Mouse (Mus musculus): ENCODE results near the gene Zfp600.
A peak's percentile ranks its signal among the peaks of the same experiment; 100 is the strongest.
"Not testable (repeated sequence)": the region's sequence is repeated elsewhere in the genome, so short reads cannot be mapped to it uniquely, and the experiment has no call there.

The Zfp600 gene

GRCm38 (mm10) chr4:146156524-146156923 lies at the start of gene Zfp600:
TSS of gene Zfp600 (plus strand) at chr4:146156824.
- DNase-seq: not testable (repeated sequence)

- not testable (repeated sequence) for DNase-seq
These were observed 6.3 kb downstream of the Zfp600 start for GRCm38 (mm10) chr4:146162893-146163292.

GRCm38 (mm10) chr4:146167202-146167832 lies 10.7 kb downstream of the Zfp600 start:
- DNase-seq: not testable (repeated sequence)

- peak; percentile 10 for DNase-seq
These were observed 11.4 kb downstream of the Zfp600 start for GRCm38 (mm10) chr4:146167879-146168532.

- not testable (repeated sequence) for DNase-seq
These were observed 12.1 kb downstream of the Zfp600 start for GRCm38 (mm10) chr4:146168730-146169215.

- peak; percentile 29 for DNase-seq
These were observed 17.0 kb downstream of the Zfp600 start for GRCm38 (mm10) chr4:146173378-146174226.

- DNase-seq: not testable (repeated sequence)
These were observed 47.7 kb downstream of the Zfp600 start for GRCm38 (mm10) chr4:146204357-146204756.

GRCm38 (mm10) chr4:146239252-146240244 lies 82.9 kb downstream of the Zfp600 start:
- not testable (repeated sequence) for DNase-seq

- not testable (repeated sequence) for DNase-seq
These were observed 85.5 kb downstream of the Zfp600 start for GRCm38 (mm10) chr4:146242119-146242518.

Data from lung, postnatal 10 days (tissue).